Mouse (Mus musculus) spleen, postnatal 4 days (tissue): Measurements from ENCODE around the gene Clec3b.
A peak's percentile ranks its signal among the peaks of the same experiment; 100 is the strongest.

Experiments used
- DNase-seq, 2 experiments: peaks; one replicate each; pipeline ENCODE4 v3.0.0; 2022; ENCODE audit warnings: low spot score in 2 of 2

The Clec3b gene

DNA sequence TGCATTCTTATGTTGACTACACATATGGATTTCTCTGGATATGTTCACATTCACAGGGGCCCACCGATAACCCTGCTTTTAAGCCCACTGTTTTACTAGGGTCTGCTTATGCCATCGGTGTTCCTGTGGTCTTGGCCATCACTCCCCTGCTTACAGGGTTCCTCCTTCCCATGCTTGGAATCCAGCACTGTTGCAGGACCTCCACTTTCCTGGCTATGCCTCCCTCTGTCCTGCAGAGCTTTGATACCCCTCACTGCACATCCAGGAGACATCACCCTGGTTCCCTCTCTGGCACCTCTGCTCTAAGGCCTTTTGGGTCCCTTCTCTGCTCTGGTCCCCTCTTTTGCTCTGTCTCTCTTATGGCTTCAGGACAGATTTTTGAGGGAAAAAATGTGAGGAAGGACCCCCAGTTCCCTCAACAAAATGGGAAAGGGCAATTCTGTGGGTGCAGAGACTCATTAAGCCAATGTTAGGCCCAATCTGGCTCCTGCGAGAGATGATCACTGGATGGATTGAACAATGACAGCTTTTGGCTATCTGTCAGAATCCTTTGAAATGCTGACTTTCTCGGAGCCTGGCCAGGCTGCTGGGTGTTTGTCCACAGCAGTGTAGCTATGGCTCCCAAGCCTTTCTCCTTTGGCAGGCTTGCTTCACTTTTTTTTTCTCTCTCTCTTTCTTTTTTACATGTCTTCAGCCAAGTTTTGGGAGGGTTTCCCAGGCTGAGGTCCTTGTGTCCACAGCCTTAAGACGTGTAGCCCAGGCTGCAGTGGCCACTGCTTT, at the start of gene Clec3b:
Clec3b (plus strand) TSS at position 706 of the 780 bp plus-strand sequence.
- no peak for DNase-seq

DNA sequence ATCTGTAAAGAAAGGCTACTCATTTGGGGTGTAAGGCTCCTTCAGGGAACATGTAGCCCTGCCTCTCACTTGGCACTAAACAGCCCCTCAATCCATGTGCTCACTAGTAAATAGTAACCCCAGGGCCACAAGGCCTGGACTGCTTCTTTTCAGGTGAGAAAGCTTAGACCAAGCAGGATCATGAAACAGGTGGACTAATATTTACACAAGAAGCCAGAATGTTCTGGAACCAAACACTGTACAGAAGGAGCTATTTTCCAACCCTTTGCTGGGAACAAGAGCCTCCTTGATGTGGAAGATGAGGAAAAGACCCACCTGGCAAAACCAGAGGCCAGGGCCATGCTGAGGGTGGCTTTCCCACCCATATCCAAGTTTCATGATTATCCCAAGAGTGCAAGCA, 47.3 kb upstream of the Clec3b start:
- no peak for DNase-seq

DNA sequence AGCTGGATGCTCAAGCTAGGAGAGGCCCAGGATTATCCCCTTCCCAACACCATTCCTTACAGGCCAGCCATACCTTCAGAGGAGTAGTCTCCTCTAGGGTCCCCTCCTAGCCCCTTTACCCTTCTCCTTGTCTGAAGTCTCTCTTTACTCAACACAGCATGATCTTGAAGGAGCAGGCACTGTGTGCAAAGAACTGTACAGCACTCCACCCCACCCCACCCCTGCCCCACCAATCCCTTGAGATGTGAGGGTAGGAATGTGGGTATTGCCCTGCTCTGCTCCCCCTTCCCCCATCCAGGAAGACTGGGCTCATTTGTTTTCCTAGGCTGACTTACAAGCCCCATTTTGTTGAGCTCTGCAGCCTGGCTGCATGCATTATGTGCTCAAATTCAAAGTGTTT, 46.4 kb upstream of the Clec3b start:
- no peak for DNase-seq

DNA sequence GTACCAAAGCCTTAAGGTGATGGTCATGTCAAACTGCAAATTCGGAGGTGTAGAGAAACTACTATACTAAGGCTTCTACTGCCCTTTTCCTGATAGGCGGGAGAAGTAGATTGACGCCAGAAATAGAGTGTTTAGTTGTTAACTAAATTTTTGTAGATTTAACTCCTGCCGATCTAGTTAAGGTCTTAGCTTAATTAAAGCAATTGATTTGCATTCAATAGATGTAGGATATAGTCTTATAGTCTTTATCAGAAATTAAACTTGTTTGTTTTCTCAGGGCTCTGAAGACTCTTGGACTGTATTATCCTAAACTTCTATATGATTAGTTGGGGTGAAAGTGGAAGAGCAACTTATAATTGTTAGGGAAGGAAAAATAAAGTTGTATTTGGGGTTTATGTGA, 43.6 kb upstream of the Clec3b start:
- DNase-seq: no peak

DNA sequence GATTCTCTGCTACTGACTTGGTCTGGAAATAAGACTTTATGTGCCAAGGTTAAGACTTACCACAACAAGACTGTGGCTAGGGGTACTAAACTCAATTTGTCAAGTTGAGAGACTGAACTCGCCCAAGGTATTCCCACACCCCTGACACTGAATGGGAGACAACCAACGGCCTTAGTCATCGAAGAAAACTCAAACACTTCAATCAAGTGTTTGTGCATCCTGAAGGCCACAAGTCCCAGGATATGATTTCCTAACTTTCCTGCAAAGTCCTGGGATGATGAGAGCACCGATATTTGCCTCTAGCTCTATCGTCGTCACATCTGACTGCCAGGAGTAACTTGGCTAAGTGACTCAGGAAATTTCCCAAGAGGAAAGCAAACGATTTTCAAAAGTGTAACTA, 41.6 kb upstream of the Clec3b start:
- no peak for DNase-seq

DNA sequence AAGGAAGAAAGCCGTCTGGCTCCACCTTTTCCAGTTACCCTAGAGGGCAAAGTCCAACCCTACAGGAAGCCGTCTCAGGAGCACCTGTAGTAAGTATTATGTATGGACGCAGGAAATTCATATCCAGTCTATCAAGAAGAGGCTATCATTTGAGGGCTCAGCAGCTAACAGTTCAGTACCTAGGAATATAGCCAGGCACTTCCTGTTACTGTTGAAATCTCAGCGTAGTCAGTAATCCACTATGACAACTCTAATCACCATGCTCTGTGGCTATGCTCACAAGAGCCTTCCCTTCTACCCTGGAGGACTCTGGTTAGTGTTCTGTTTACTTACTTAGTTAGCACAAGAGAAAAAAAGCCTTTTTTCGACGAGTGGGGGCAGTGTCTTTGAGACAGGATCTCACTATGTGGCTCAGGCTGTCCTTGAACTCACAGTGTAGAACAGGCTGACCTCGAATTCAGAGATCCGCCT, 39.0 kb upstream of the Clec3b start:
- no peak for DNase-seq

DNA sequence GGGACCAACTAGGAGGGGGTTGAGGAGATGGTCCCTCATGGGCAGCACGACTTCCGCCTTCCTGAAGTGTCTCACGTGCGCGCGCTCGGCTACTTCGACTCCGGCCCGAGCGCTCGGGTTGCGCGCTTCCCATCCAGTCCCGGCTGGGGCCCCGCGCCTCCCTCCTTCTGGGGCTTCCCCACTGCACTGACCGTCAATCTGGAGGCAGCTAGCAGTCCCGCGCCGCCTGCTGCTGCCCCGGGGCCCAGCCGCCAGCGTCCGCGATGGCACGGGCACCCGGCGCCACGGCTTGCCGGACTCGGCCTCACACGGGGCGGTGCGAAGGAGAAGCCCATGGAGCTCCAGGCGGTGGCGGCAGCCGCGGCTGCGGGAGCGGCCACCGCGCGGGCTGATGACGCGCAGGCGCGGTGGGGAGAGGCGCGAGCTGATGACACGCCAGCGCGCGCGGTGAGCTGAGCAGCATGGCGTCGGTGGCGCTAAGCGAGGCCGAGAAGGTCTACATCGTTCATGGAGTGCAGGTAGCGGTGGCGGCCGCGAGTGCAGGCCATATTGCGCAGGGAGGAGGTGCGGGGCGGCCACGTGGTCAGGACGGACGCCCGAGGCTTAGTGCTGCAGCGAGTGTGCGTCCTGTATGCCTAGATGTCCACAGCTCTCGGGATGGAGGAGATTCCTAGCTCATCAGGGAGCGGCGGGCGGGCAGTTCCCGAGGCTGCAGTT, 37.8 kb upstream of the Clec3b start, which contains the start of the genes Zdhhc3 and Exosc7:
Zdhhc3 (minus strand) TSS at position 401 of the 717 bp plus-strand sequence.
Exosc7 (plus strand) TSS at position 411 of the 717 bp plus-strand sequence.
- peak; percentile 84 to 94 for DNase-seq

DNA sequence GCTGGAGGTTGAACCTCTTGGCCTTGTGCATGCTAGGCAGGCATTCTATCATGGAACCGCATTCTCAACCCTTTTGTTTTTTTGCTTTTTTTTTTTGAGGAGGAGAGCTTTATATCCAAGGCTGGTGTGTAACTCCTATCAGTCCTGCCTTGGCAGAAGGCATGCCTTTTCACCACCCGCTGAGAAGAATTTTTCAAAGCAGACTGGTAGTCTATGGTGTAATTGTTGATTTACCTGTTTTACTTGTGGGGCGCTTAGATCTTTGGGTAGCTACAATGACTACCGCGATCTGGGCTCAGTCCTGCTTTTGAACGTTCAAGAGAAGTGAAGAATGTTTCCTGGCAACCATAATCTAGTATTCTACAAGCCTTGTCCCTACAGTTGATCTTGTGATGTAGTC, 36.8 kb upstream of the Clec3b start:
- DNase-seq: no peak

DNA sequence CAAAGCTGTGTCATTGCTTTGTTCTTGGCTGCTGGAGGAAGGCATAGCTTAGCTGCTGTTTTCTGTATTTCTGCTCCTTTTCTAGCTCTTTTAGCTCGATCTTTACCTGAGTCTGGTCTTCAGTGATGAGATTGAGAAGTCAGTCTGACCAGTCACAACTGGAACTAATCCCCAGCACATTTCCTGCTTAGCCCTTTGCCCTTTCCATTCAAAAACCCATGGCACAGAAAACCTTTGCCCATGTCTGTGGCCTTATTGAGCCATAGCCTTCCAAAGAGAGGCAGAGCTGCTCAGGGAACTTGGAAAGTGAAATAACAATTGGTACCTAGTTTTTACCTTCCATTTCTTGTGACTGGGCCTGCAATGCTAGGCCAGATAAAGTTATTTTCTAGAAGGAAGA, 35.2 kb upstream of the Clec3b start:
- DNase-seq: no peak

DNA sequence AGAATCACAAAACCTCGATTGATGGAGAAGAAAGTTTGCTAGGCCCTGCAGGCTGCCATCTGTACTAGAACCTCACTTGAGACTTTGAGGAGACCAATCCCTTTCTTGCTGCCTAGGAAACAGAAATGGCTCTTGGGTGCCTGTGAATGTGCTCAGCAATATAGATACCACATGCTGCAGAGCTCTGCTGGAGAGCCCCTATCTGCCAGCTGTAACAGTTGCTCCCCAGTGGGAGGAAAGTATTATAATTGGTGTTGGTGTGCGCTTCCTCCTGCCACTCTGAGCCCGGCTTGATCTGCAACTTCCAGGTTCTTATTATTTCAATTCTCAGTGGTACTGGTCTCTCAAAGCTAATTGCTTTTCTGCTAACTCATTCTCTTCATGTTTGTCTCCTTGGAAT, 27.7 kb upstream of the Clec3b start:
- DNase-seq: no peak

DNA sequence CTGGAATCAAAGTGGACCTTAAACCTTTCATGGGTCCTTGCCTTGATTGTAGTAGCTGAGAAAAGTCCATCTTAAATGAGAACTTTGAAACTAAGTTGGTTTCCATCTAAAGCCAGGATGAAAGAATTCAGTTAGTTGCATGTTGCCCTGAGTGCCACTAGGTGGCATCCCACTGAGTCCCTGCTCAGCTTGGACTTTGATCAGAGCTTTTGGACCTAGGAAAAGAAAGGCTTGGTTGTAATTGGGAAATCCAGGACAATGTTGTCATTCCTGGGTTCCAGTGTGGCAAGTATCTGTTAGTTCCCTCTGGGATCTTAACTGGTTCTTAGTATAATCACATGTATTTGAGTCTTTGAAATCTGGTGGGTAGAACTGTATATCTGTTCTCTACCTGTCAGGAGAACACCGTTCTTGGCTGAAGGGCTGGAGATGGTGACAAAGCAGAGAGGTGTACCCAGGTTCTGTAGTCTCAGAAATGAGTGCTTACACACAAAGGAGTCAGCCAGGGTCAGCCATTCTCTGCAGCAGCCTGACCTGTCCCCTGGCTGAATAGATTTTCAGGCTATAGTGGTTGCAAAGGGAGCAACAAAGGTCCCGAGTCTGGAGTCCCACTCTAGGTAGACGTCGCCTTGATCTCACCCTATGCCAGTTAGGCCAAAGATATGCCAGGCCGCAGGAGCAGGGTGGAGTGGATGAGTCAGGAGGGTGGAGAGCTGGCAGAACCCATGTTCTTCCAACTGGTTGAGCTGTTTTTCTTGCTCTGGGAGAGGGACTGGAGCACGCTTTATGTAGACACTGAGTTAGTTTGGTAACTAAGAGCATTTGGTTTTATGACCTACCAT, 27.0 kb upstream of the Clec3b start:
- no peak for DNase-seq

DNA sequence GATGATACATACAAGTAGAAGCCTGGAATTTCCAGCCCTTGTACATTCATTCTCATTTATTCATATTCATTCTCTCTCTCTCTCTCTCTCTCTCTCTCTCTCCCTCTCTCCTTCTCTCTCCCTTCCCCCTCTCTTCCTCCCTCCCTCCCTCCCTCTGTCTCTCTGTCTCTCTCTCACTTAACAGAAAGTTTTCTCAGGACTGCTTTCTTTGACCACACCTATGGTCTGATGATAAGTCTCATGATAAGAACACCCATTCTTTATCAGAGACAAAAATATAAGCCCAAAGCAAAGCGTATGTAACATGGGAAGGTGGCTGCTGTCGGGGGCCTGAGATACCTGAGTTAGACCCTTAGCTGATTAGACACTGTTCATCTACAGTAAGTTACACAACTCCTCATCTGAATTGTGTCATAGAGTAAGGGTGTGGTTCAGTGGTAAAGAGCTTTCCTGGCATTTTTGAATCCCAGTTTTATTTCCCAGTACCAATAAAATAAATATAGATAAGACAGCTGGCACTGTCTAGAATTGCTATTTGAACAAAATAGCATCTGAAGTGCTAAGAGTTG, 26.2 kb upstream of the Clec3b start:
- DNase-seq: no peak

DNA sequence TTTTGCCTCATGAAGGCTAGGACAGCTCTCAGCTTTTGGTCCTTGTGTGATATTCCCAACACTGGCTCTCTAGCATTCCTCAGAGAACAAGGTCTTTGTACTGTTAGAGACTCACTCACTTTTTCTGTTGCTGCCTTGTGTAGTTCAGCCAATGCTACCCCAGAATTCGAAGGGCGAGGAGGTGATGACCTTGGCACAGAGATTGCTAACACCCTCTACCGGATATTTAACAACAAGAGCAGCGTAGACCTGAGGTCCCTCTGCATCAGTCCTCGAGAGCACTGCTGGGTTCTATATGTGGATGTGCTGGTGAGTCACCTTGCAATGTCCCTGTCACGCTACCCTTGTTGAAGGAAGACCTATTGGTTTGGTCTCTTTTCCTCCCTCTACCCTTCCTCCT, 23.1 kb upstream of the Clec3b start:
- no peak for DNase-seq

DNA sequence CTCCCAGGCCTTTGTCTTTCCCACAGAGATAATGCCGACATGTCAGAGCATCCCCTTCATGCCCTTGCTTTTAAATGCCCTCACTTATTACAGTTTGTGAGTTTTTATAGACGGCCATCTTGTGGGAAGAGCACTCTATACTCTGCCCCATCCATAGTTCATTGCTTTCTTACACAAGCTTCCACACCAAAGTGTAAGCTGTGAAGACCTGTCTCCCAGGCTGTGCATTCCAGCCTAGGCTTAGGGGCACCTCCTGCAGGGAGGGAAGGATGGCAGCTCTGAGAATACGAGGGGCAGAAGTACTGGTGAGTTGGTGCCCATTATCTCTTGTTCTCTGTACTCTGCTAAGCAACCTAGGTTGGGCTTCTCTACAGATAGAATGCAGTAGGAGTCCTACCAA, 17.8 kb upstream of the Clec3b start:
- no peak for DNase-seq

DNA sequence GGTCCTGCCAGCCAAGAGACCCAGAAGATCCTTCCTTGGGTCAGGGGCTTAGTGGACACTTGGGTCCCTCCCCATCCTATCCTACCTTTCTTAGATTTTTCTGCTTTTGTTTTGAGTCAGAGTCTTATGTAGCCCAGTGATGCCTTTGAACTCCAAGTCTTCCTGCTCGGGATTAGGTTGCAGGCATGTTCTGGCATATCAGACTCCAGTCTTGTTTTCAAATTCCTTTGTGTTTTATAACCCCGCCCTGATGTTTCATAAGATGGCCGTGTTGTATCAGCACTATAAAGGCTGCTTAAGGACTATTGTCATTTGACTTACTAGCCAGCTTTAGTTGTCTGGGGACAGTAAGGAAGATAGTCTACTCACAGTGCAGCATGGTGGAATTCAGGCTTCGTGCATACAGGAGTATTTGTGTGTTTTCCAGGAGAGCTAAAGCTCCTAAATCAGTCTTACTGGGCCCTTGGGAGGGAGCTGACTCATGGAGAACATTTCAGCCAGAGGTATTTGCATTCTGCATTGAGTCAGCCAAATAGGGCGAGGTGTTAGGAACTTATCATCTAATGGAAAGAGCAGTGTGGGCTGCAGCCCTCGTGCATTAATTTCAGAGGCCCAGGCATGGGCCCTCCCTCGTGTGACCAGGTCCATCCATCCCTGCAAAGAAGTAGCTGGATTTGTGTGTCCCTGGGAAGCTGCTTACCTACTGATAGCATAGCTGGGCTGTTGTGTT, 13.6 kb upstream of the Clec3b start:
- no peak for DNase-seq

DNA sequence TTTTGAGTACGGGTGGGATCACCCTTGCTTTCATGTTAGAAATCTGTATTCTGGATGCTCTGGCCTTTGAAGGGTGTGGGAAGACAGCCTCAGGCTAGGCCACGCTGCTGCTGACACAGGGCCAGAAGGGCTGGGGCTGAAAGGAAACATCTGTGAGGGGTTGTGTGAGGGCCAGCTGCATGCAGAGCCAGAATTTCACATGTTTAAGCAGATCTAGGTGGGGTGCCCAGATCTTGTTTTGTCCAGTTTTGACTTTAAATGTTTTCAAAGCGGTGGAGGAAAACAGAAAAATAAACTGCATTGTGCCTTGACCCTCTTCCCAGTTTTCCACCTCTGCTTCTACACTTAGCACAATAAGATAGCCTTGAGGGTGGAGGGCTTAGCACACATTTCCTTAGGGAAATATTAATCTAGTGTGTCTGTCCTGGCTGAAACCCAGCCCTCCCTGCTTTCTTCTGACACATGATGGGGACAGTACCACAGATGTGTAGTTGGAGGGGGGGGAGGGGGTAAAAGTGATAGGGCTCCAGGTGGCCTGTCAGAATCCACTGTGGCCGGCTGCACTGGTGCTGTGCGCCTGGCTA, 11.8 kb upstream of the Clec3b start:
- DNase-seq: no peak

DNA sequence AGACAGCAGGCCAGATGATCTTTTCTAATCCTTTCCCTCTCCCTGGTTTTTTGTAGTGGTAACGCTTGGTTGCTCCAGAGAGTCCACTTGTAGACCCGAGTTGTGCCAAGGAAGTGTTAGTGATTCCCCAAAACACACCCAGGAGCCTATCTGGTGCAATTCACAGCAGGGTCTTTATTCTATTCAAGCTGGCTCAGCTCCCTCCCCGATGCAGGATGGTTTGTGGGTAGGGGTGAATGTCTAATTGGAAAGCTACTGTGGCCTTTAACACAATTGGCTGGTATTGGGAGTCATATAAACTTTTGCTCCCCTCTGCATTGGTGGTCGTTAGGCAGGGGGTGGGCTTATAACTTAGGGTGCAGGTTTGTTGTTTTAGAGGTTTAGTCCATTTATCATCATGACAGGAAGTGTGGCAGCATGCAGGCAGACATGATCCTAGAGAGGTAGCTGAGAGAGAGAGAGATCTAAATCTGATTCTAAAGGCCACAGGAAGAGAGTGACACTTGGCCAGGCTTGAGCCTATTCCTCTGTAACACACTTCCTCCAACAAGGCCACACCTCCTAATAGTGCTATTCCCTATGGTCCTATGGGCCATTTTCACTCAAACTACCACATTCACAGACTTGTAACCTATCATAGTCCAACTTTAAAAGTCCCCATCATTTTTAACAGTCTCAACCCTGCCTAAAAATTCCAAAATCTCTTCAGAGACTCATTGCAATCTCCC, 10.7 kb upstream of the Clec3b start:
- no peak for DNase-seq

DNA sequence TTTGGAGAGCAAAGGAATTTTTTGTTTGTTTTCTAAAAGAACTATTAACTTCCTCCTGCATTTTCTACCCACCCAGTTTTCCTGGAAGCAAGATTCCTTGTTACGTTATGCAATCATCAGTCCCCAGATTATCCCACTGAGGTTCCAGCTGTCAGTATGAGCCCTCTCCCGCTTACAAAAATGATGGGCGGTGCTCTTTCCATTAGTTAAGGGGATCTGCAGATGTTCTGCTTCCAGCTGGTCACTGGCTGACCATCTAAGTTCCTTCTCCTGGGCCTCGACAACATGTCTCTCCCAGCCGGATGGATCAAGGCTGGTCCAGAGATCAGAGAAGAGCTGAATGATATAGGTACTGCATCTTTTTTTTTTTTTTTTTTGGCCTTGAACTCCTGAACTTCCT, 2.3 kb upstream of the Clec3b start:
- DNase-seq: no peak

DNA sequence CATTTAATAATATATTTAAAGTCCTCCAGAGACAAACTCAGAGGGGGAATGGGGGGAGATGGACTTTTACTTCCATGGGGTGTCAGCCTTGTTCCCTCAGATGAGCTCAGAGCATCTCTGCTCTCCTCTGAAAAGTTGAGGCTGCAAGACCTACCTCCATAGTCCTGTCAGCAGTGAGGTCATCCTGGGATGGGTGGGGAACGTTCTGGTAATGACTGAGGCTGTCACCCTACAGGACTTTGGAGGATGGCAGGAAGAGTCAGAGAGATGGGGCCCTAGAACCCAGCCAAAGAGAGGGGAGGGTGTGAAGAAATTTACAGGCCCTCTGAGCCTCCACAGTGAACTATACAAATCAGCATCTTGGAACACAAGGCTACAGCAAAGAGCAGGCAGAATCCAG, 815 bp downstream of the Clec3b start:
- no peak for DNase-seq

DNA sequence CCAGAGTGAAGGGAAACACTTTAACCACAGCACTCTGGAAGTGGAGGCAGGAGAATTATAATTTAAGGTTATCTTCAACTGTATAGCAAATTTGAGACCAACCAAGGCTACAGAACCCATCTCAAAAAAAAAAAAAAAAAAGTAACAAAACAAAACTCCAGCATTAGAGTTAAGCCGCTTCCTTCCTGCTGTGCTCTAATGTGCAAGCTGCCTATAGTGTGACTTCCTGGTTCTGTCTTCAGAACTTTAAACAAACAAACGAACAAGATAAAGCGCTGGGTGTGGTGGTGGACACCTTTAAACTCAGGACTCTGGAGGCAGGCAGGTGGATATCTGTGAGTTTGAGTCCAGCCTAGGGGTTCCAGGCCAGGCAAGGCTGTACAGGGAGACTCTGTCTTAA, 1.3 kb downstream of the Clec3b start:
- DNase-seq: no peak
